Mouse (Mus musculus) intestine, embryonic 16.5 days (tissue): ENCODE results near the gene Aifm2. TPM values are rescaled to one million over a fixed set of nuclear protein-coding genes. Genes with fewer than 3 reads are reported as not detected.

Experiments
- ATAC-seq: fragments of 200-750 bp; cut with Nextera tagmentation; 2 replicates; pipeline ENCODE4 v1.8.0; 2017; ENCODE audit warnings: moderate TSS enrichment, moderate library complexity
- H3K27ac ChIP-seq: fragments of 300-500 bp; sonication (generic); 2 replicates; pipeline ENCODE4 v1.5.1; 2014; ENCODE audit warnings: mild to moderate bottlenecking, low read length
- H3K27me3 ChIP-seq: fragments of 300-500 bp; sonication (generic); replicated peaks from 2 replicates; pipeline ENCODE4 v1.6.1; 2014; ENCODE audit warnings: low read length, control low read depth, mixed read lengths; ENCODE audit not compliant: control insufficient read depth, insufficient read depth
- H3K36me3 ChIP-seq: fragments of 300-500 bp; sonication (generic); 2 replicates; pipeline ENCODE4 v1.6.1; 2014; ENCODE audit warnings: low read length, control low read depth; ENCODE audit not compliant: control insufficient read depth, insufficient read depth
- H3K4me1 ChIP-seq: fragments of 300-500 bp; sonication (generic); 2 replicates; pipeline ENCODE4 v1.6.1; 2014; ENCODE audit warnings: low read length, control low read depth, mixed read lengths; ENCODE audit not compliant: control insufficient read depth, insufficient read depth
- H3K4me2 ChIP-seq: fragments of 300-500 bp; sonication (generic); 2 replicates; pipeline ENCODE4 v1.6.1; 2014; ENCODE audit warnings: low read depth, low read length, control low read depth
- H3K4me3 ChIP-seq: fragments of 300-500 bp; sonication (generic); 2 replicates; pipeline ENCODE4 v1.5.1; 2014; ENCODE audit warnings: mild to moderate bottlenecking, low read length
- H3K9ac ChIP-seq: fragments of 300-500 bp; sonication (generic); 2 replicates; pipeline ENCODE4 v1.6.1; 2014; ENCODE audit warnings: low read depth, low read length
- H3K9me3 ChIP-seq: fragments of 300-500 bp; sonication (generic); 2 replicates; pipeline ENCODE4 v1.6.1; 2016; ENCODE audit warnings: low read length, control low read depth; ENCODE audit not compliant: control insufficient read depth
- whole genome bisulfite sequencing: fragments of 180-500 bp; shearing (Covaris S2); extraction: QIAGEN DNeasy Blood & Tissue Kit; methylation state at CpG from one replicate; pipeline ENCODE4 v1.1.7; 2014; 5-methylcytosine and 5-hydroxymethylcytosine counted together
- polyA plus RNA-seq: library from polyadenylated mRNA; unstranded; fragments of >200 nt; fragmentation: Nextera tagmentation; extraction: Ambion mirVana; gene quantifications from 2 replicates; pipeline ENCODE4 v1.2.1, GENCODE M21; 2015

Gene Aifm2
- polyA plus RNA-seq, result 21.1 and 22.5 TPM in 2 replicates

- Histone ChIP-seq H3K27ac (peak within 1 kb of the TSS; percentile 73), H3K4me3 (peak within 1 kb of the TSS; percentile 71), H3K27me3 (no peaks in the 10 kb centered on the region), H3K9me3 (no peaks in the 10 kb centered on the region), H3K9ac (peak within 1 kb of the TSS; percentile 71), H3K36me3 (no peaks in the 10 kb centered on the region), H3K4me2 (peak within 1 kb of the TSS; percentile 91), H3K4me1 (peaks cover 12% of the 10 kb centered on the region)
- 11% methylated on average over 33 of the region's 36 CpGs for WGBS
- peak; percentile 97 for ATAC-seq
Measured at GRCm38 (mm10) chr10:61714771-61715461, at the start of gene Aifm2. Gene Aifm2, plus strand, starts transcription at chr10:61715263.

GRCm38 (mm10) chr10:61665651-61666050, 49.4 kb upstream of the Aifm2 start:
- no peak for ATAC-seq
- no peaks in the 10 kb centered on the region; the same call in 1 of the 2 replicates for H3K36me3 ChIP-seq
- H3K9me3 ChIP-seq, result no peaks in the 10 kb centered on the region
- H3K27ac ChIP-seq, result no peak overlapping the region
- WGBS, result 88% methylated on average over 3 of the region's 3 CpGs
- H3K4me2 ChIP-seq, result no peak overlapping the region
- no peaks in the 10 kb centered on the region for H3K4me1 ChIP-seq
- no peak overlapping the region for H3K4me3 ChIP-seq
- no peak overlapping the region for H3K9ac ChIP-seq
- no peaks in the 10 kb centered on the region for H3K27me3 ChIP-seq

- H3K4me2 ChIP-seq, result no peak overlapping the region
- H3K27ac ChIP-seq, result no peak overlapping the region
- no peak overlapping the region for H3K4me3 ChIP-seq
- no peaks in the 10 kb centered on the region for H3K9me3 ChIP-seq
- peaks cover 4% of the 10 kb centered on the region; the same call in 1 of the 2 replicates for H3K36me3 ChIP-seq
- no peak overlapping the region for H3K9ac ChIP-seq
- no peaks in the 10 kb centered on the region for H3K27me3 ChIP-seq
- no peak for ATAC-seq
- WGBS, result 76% methylated on average over 7 of the region's 7 CpGs
- no peaks in the 10 kb centered on the region for H3K4me1 ChIP-seq
Measured at GRCm38 (mm10) chr10:61669289-61669688, 45.8 kb upstream of the Aifm2 start.

GRCm38 (mm10) chr10:61669896-61670295, 45.2 kb upstream of the Aifm2 start:
- no peak overlapping the region for H3K27ac ChIP-seq
- H3K4me2 ChIP-seq, result no peak overlapping the region
- H3K4me3 ChIP-seq, result no peak overlapping the region
- H3K36me3 ChIP-seq, result peaks cover 7% of the 10 kb centered on the region
- no peaks in the 10 kb centered on the region for H3K4me1 ChIP-seq
- no peak for ATAC-seq
- H3K9me3 ChIP-seq, result no peaks in the 10 kb centered on the region
- no peaks in the 10 kb centered on the region for H3K27me3 ChIP-seq
- H3K9ac ChIP-seq, result no peak overlapping the region

- H3K36me3 ChIP-seq, result peaks cover 7% of the 10 kb centered on the region
- H3K9ac ChIP-seq, result no peak overlapping the region
- H3K9me3 ChIP-seq, result no peaks in the 10 kb centered on the region
- no peak overlapping the region for H3K27ac ChIP-seq
- ATAC-seq, result no peak
- H3K4me2 ChIP-seq, result no peak overlapping the region
- no peaks in the 10 kb centered on the region for H3K4me1 ChIP-seq
- WGBS, result 98% methylated on average over 3 of the region's 3 CpGs
- H3K27me3 ChIP-seq, result no peaks in the 10 kb centered on the region
- H3K4me3 ChIP-seq, result no peak overlapping the region
Measured at GRCm38 (mm10) chr10:61670758-61671157, 44.3 kb upstream of the Aifm2 start.

DNA sequence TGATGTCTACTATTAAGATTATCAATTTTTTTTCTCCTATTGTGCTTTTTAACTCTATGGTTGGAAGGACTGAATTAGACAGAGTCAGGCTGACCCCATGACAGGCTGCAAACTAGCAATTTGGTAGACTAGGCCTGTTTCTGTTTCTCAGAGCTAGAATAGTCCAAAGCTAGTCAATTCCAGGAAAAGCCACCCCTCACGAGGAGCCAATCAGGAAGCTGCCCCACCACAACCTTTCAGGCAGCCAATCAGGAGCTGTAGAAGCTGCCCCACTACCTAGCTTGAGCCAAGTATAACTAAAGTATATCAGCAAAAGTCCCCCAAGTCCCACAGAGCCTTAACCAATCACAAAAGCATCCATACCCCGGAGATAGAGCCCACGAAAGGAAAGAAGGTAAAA, 39.1 kb upstream of the Aifm2 start:
- no peaks in the 10 kb centered on the region for H3K9me3 ChIP-seq
- no peak overlapping the region for H3K4me2 ChIP-seq
- H3K9ac ChIP-seq, result no peak overlapping the region
- H3K4me1 ChIP-seq, result no peaks in the 10 kb centered on the region
- H3K4me3 ChIP-seq, result no peak overlapping the region
- ATAC-seq, result no peak
- no peak overlapping the region for H3K27ac ChIP-seq
- no peaks in the 10 kb centered on the region for H3K27me3 ChIP-seq
- 77% methylated on average over 3 of the region's 3 CpGs for WGBS
- H3K36me3 ChIP-seq, result peaks cover 7% of the 10 kb centered on the region

GRCm38 (mm10) chr10:61679545-61679944, 35.5 kb upstream of the Aifm2 start:
- 31% methylated on average over 9 of the region's 9 CpGs for WGBS
- Histone ChIP-seq H3K36me3 (peaks cover under 1% of the 10 kb centered on the region; the same call in 1 of the 2 replicates), H3K4me3 (peak overlapping the region; percentile 93), H3K4me1 (0 out of 2 replicates have a peak, but pooled peaks cover 3% of the 10 kb centered on the region), H3K27me3 (no peaks in the 10 kb centered on the region), H3K4me2 (peak overlapping the region; percentile 69), H3K9ac (peak overlapping the region; percentile 65), H3K27ac (peak overlapping the region; percentile 80), H3K9me3 (no peaks in the 10 kb centered on the region)
- peak; percentile 25 for ATAC-seq

DNA sequence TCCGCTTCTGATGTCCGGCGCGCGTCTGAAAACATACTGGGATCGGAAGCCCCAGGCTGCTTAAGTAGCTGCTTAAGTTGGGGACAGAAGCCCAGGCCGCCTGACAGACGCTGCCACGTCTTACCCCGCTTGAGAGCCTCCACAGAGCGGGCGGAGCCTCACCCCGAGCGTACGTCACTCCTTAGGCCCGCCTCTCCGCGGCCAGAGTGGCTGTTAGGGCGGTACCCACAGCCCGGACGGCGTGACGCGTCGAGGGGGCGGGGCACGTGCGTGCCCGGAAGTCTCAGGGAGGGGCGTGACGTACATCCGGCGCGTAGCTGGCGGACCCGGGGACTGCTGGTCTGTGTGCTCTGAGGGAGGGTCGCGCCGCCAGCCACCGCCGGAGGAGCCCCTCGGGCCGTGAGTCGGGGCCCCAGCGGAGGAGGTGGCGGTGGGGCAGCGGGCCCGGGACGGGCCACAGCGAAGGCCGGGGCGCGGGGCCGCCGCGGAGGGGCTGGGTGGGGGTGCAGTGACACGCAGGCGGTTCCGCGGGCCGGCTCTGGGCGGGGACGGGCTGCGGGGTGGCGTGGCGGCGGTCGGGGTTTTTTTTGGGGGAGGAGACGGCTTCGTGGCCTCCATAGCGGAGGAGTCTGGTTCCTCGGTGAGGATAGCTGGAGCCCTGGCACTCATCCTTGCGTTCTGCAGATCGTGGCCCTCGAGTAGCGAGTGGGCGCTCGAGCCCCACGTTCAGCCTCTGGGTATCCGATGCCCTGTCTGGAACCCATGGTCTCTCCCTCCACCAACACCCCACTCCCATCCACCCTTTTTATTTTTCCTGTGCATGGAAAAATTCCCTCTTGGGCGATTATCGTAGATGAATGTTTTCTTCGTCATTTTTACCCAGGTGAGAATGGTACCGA, 34.8 kb upstream of the Aifm2 start, which contains the start of gene Sar1a:
Gene Sar1a (plus strand): TSS at position 285 of the 899 bp plus-strand sequence.
- peak; percentile 100 for ATAC-seq
- H3K4me1 ChIP-seq, result 0 out of 2 replicates have a peak, but pooled peaks cover 3% of the 10 kb centered on the region

DNA sequence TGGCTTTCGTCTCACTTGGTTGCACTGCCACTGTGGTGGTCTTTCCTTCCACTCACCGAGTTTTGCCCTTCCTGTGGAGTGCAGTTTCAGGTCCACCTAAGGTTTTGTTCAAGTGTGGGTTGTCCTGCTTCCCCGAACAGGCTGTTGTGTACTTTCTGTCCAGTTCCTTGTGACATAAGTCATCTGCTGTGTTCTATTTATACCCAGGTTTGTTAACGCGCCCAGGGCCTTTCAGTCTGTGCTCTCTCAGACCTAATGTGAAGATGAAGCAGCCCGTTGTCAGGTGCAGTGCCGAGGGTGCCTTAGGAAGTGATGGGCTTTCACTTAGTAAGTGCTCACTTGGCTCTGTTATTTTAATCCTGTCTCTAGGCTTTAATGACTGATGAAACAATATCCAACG, 25.7 kb upstream of the Aifm2 start:
- peaks cover 29% of the 10 kb centered on the region for H3K36me3 ChIP-seq
- WGBS, result 88% methylated on average over 8 of the region's 8 CpGs

More for the DNA sequence above, 34.8 kb upstream of the Aifm2 start, which contains the start of gene Sar1a:
- H3K9ac ChIP-seq, result peak within 1 kb of the TSS; percentile 98
- H3K27me3 ChIP-seq, result no peaks in the 10 kb centered on the region
- under 1% methylated on average over 80 of the region's 84 CpGs for WGBS
- no peaks in the 10 kb centered on the region for H3K36me3 ChIP-seq
- H3K4me3 ChIP-seq, result peak within 1 kb of the TSS; percentile 93
- H3K9me3 ChIP-seq, result no peaks in the 10 kb centered on the region
- H3K4me2 ChIP-seq, result peak within 1 kb of the TSS; percentile 87
- peak within 1 kb of the TSS; percentile 84 for H3K27ac ChIP-seq

More for the DNA sequence above, 25.7 kb upstream of the Aifm2 start:
- H3K27me3 ChIP-seq, result no peaks in the 10 kb centered on the region
- no peaks in the 10 kb centered on the region for H3K9me3 ChIP-seq
- no peak overlapping the region for H3K9ac ChIP-seq
- no peak overlapping the region for H3K27ac ChIP-seq
- no peak for ATAC-seq
- no peaks in the 10 kb centered on the region for H3K4me1 ChIP-seq
- no peak overlapping the region for H3K4me3 ChIP-seq
- H3K4me2 ChIP-seq, result no peak overlapping the region
